Mouse (Mus musculus): ENCODE results near the gene Plxnc1.

Plxnc1 gene

DNA sequence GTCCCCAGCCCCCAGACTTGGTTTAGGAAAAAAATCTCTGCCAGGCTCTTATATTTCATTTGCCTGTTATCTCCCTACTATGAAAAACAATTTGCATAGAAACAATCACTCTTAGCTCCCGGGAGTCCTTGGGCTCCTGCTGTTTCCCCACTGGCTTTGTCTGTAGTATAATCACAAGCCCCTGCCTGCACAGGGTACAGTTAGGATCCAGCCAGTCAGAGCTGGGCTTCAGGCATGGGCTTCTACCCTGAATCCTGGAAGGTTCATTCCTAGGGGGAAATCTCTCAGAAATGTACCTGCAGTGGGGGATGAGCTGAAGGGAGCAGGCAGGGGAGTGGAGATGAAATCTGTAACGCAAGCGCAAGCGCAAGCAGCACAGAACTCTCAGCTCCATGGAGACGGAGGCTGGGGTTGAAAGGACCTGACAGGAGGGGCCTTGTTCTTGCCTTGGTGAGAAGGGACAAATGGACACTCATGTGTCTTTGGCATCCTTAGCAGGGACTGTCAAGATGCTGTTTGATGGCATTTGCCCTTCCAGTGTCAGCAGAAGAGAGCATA is 33.7 kb upstream of the Plxnc1 start:
- Histone ChIP-seq H3K4me3 (replicated peaks; ENCODE audit: low read length) (no peak overlapping the region), H3K4me1 (replicated peaks; ENCODE audit: low read depth, low read length) (peaks cover 4% of the 10 kb centered on the region), H3K9me3 (ENCODE audit: low read length) (peaks cover 14% of the 10 kb centered on the region), H3K27me3 (ENCODE audit: insufficient read depth, low read length) (no peaks in the 10 kb centered on the region; the same call in 1 of the 2 replicates), H3K36me3 (ENCODE audit: insufficient read depth, low read length) (no peaks in the 10 kb centered on the region)
- no peak for TF ChIP-seq CTCF (conservative IDR thresholded peaks at IDR 0.05; ENCODE audit: low read length)
- no peak for TF ChIP-seq NANOG (IDR thresholded peaks at IDR 0.05; ENCODE audit: borderline replicate concordance, low read length)
- TF ChIP-seq POU5F1 (IDR thresholded peaks at IDR 0.05; ENCODE audit: borderline replicate concordance, low read length): no peak

DNA sequence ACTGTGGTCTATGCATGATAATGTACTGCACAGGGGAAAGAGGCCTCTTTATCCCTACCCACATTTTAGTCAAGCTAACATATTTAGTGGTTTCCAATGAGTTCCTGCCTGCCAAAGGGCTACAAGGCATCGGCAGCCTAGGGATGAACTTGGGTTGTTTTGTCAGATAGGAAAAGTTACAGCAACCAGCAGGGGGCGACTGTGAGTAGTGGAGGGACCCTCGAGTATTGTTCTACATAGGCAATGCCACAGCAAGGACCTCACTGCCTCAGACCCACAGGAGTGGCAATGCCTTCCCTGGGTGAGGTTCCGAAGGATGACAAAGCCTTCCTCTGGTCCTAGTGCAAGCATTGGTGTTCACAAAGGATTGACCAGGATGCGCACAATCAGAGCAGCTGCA is 31.7 kb upstream of the Plxnc1 start:
- Histone ChIP-seq H3K4me3 (replicated peaks; ENCODE audit: low read length) (no peak overlapping the region), H3K36me3 (ENCODE audit: insufficient read depth, low read length) (no peaks in the 10 kb centered on the region), H3K27me3 (ENCODE audit: insufficient read depth, low read length) (no peaks in the 10 kb centered on the region; the same call in 1 of the 2 replicates), H3K4me1 (replicated peaks; ENCODE audit: low read depth, low read length) (peaks cover 4% of the 10 kb centered on the region), H3K9me3 (ENCODE audit: low read length) (no peaks in the 10 kb centered on the region)
- TF ChIP-seq NANOG (IDR thresholded peaks at IDR 0.05; ENCODE audit: borderline replicate concordance, low read length): no peak
- peak; percentile 62 for TF ChIP-seq CTCF (conservative IDR thresholded peaks at IDR 0.05; ENCODE audit: low read length)
- TF ChIP-seq POU5F1 (IDR thresholded peaks at IDR 0.05; ENCODE audit: borderline replicate concordance, low read length): no peak

DNA sequence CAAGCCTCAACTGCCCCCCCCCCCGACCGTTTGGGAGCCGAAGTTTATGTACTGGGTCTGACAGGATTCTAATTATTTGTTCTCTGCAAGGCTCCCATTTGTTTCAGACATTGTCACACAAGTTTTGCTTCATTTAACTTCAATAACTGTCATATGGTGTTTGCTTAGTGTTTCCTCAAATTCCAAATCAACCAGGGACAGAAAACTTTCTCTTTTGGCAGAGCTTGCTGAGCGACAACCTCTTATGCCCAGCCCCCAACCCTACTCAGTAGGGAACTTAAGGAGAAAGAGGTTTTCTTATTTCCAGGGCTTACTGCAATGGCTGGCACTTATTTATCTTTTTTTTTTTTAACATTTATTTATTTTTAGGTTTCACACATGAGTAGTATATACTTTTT is 30.5 kb upstream of the Plxnc1 start:
- no peaks in the 10 kb centered on the region for H3K9me3 ChIP-seq (ENCODE audit: low read length)
- H3K4me3 ChIP-seq (replicated peaks; ENCODE audit: low read length): no peak overlapping the region
- H3K27me3 ChIP-seq (ENCODE audit: insufficient read depth, low read length): peaks cover 3% of the 10 kb centered on the region; the same call in 1 of the 2 replicates
- H3K4me1 ChIP-seq (replicated peaks; ENCODE audit: low read depth, low read length): peaks cover 4% of the 10 kb centered on the region
- H3K36me3 ChIP-seq (ENCODE audit: insufficient read depth, low read length): no peaks in the 10 kb centered on the region
- TF ChIP-seq NANOG (IDR thresholded peaks at IDR 0.05; ENCODE audit: borderline replicate concordance, low read length) (no peak), POU5F1 (IDR thresholded peaks at IDR 0.05; ENCODE audit: borderline replicate concordance, low read length) (no peak), CTCF (conservative IDR thresholded peaks at IDR 0.05; ENCODE audit: low read length) (no peak)

DNA sequence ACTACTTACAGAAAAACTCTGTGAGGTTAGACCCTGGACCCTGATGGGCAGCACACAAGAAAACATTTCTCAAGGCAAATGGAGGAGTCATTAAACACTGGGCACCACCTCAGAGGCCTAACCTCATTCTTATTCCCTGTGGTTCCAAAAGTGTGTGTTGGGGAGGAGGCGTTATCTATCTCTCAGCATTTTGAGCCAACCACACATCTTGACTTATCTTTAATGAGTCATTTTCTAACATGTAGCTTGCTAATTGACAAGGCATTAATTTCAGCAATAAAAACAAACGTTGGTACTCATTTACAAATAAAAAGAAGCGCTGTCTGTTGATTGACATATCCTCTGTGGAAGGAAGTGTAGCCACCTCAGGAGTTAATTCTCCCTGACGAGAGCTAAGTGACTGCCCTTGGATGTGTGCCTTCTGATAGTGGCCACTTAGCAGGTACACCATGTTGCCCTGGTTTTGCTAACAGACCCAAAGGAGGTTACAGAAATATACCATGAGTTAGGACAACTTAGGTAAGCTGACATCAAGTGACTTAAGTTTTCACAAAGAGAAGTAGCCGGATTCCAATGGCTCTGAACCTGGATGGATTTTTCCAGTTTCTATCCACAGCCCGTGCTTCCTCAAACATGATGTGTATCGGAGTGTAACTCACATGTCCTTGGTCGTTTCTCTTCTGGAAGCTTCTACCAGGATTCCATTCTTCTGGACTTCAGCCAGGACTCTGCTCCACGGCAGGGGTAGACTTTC is 29.9 kb upstream of the Plxnc1 start:
- Histone ChIP-seq H3K9me3 (ENCODE audit: low read length) (no peaks in the 10 kb centered on the region), H3K27me3 (ENCODE audit: insufficient read depth, low read length) (peaks cover 5% of the 10 kb centered on the region; the same call in 1 of the 2 replicates), H3K36me3 (ENCODE audit: insufficient read depth, low read length) (no peaks in the 10 kb centered on the region), H3K4me3 (replicated peaks; ENCODE audit: low read length) (no peak overlapping the region), H3K4me1 (replicated peaks; ENCODE audit: low read depth, low read length) (peaks cover 4% of the 10 kb centered on the region)
- no peak for TF ChIP-seq POU5F1 (IDR thresholded peaks at IDR 0.05; ENCODE audit: borderline replicate concordance, low read length)
- no peak for TF ChIP-seq CTCF (conservative IDR thresholded peaks at IDR 0.05; ENCODE audit: low read length)
- TF ChIP-seq NANOG (IDR thresholded peaks at IDR 0.05; ENCODE audit: borderline replicate concordance, low read length): no peak

DNA sequence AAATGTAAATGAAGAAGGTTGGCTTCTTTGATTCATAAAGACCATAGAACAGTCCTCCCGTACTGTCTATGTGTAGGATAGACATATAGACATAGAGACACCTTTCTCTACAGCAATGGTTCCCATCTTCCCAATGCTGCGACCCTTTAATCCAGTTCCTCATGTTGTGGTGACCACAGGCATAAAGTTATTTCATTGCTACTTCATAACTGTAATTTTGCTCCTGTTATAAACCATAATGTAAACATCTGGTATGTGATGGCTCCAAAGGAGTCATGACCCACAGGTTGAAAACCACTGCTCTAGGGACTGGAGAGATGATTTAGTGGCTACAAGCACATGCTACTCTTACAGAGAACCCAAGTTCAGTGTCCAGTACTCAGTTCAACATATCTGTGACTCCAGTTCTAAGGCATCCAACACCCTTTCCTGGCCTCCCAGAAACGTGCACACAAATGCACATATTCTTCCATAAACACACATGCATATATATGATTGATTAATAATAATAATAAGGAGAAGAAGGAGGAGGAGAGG is 27.1 kb upstream of the Plxnc1 start:
- Histone ChIP-seq H3K9me3 (ENCODE audit: low read length) (no peaks in the 10 kb centered on the region), H3K36me3 (ENCODE audit: insufficient read depth, low read length) (no peaks in the 10 kb centered on the region), H3K4me1 (replicated peaks; ENCODE audit: low read depth, low read length) (0 out of 2 replicates have a peak, but pooled peaks cover 3% of the 10 kb centered on the region), H3K4me3 (replicated peaks; ENCODE audit: low read length) (no peak overlapping the region), H3K27me3 (ENCODE audit: insufficient read depth, low read length) (peaks cover 6% of the 10 kb centered on the region; the same call in 1 of the 2 replicates)
- TF ChIP-seq NANOG (IDR thresholded peaks at IDR 0.05; ENCODE audit: borderline replicate concordance, low read length) (no peak), CTCF (conservative IDR thresholded peaks at IDR 0.05; ENCODE audit: low read length) (no peak), POU5F1 (IDR thresholded peaks at IDR 0.05; ENCODE audit: borderline replicate concordance, low read length) (no peak)

DNA sequence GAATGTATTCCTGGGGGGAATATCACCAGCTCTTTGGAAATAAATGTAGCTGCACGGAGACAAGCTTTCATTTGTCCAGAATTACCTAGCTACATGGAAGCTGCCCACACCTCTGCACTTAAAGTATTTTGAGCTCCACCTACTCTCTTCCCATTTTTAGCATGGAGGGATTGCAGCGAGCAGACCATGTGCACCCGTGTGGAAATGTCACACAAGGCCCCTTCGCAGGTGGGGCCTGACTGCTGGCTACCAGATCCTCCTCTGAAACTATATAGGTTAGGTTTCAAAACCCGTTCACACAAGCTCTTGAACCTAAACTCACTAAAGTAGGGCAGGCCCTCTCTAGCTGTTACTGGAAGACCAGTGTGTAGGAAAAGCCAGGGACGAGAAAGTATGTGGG is 25.6 kb upstream of the Plxnc1 start:
- no peak overlapping the region for H3K4me3 ChIP-seq (replicated peaks; ENCODE audit: low read length)
- H3K36me3 ChIP-seq (ENCODE audit: insufficient read depth, low read length): no peaks in the 10 kb centered on the region
- 0 out of 2 replicates have a peak, but pooled peaks cover 3% of the 10 kb centered on the region for H3K4me1 ChIP-seq (replicated peaks; ENCODE audit: low read depth, low read length)
- H3K27me3 ChIP-seq (ENCODE audit: insufficient read depth, low read length): peaks cover 13% of the 10 kb centered on the region; the same call in 1 of the 2 replicates
- no peaks in the 10 kb centered on the region for H3K9me3 ChIP-seq (ENCODE audit: low read length)
- no peak for TF ChIP-seq CTCF (conservative IDR thresholded peaks at IDR 0.05; ENCODE audit: low read length)
- no peak for TF ChIP-seq NANOG (IDR thresholded peaks at IDR 0.05; ENCODE audit: borderline replicate concordance, low read length)
- TF ChIP-seq POU5F1 (IDR thresholded peaks at IDR 0.05; ENCODE audit: borderline replicate concordance, low read length): no peak

DNA sequence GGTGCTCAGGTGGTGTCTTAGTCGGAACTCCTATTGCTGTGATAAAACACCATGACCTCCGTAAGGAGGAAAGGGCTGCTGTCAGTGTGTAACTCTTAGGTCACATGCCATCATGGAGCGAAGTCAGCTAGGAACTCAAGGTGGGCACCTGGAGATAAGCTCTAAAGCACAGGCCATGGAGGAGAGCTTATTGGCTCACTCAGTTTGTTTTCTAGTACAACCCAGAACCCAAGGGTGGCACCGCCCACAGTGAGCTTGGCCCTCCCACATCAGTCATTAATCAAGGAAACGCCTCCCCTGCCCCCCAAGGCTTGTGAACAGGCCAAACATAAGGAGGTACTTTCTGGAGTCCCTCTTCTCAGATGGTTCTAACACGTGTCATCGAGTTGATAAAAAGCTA is 22.8 kb upstream of the Plxnc1 start:
- H3K36me3 ChIP-seq (ENCODE audit: insufficient read depth, low read length): no peaks in the 10 kb centered on the region
- H3K4me3 ChIP-seq (replicated peaks; ENCODE audit: low read length): no peak overlapping the region
- H3K9me3 ChIP-seq (ENCODE audit: low read length): no peaks in the 10 kb centered on the region
- 0 out of 2 replicates have a peak, but pooled peaks cover 3% of the 10 kb centered on the region for H3K4me1 ChIP-seq (replicated peaks; ENCODE audit: low read depth, low read length)
- peaks cover 20% of the 10 kb centered on the region; the same call in 1 of the 2 replicates for H3K27me3 ChIP-seq (ENCODE audit: insufficient read depth, low read length)
- TF ChIP-seq POU5F1 (IDR thresholded peaks at IDR 0.05; ENCODE audit: borderline replicate concordance, low read length): no peak
- TF ChIP-seq CTCF (conservative IDR thresholded peaks at IDR 0.05; ENCODE audit: low read length): no peak
- no peak for TF ChIP-seq NANOG (IDR thresholded peaks at IDR 0.05; ENCODE audit: borderline replicate concordance, low read length)

DNA sequence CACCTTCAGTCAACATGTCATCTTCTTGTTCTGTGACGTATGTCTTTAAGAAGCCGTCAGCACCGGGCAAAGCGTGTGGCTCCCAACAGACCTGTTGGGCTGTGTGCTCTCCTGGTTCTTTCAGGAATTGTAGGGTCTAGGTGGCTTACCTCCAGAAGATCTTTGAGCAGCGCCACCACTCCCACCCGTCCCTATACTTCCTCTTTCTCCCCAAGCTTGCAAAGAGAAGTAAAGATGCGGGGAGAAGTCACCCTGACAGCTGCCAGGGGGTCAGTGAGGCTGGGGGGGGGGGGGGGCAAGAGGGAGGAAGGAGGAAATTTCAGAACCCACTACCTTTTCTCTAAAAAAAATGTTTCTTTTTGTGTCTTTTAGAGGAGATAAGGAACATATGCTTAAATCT is 22.2 kb upstream of the Plxnc1 start:
- no peak overlapping the region for H3K4me3 ChIP-seq (replicated peaks; ENCODE audit: low read length)
- 0 out of 2 replicates have a peak, but pooled peaks cover 3% of the 10 kb centered on the region for H3K4me1 ChIP-seq (replicated peaks; ENCODE audit: low read depth, low read length)
- TF ChIP-seq POU5F1 (IDR thresholded peaks at IDR 0.05; ENCODE audit: borderline replicate concordance, low read length): no peak
- TF ChIP-seq NANOG (IDR thresholded peaks at IDR 0.05; ENCODE audit: borderline replicate concordance, low read length): no peak
- no peak for TF ChIP-seq CTCF (conservative IDR thresholded peaks at IDR 0.05; ENCODE audit: low read length)
- peaks cover 20% of the 10 kb centered on the region; the same call in 1 of the 2 replicates for H3K27me3 ChIP-seq (ENCODE audit: insufficient read depth, low read length)
- H3K36me3 ChIP-seq (ENCODE audit: insufficient read depth, low read length): no peaks in the 10 kb centered on the region
- no peaks in the 10 kb centered on the region for H3K9me3 ChIP-seq (ENCODE audit: low read length)

Measured in E14TG2a.4 (cell line).